Mouse (Mus musculus) C2C12 (cell line): ENCODE results near the gene Dyrk3.

Source experiments
- CTCF ChIP-seq: IDR thresholded peaks from one replicate; pipeline ENCODE4 v1.5.1; 2011; ENCODE audit not compliant: control insufficient read depth, insufficient read depth, insufficient read length
- MAX ChIP-seq: IDR thresholded peaks from one replicate; pipeline ENCODE4 v1.6.1; 2011; ENCODE audit warnings: mild to moderate bottlenecking, control low read depth
- MYOG ChIP-seq: IDR thresholded peaks from one replicate; pipeline ENCODE4 v1.6.1; 2011; ENCODE audit not compliant: control insufficient read depth, insufficient read length; ENCODE audit errors: extremely low read depth
- USF1 ChIP-seq: IDR thresholded peaks from one replicate; pipeline ENCODE4 v1.6.1; 2011; ENCODE audit warnings: low read depth, mild to moderate bottlenecking, control low read depth, moderate library complexity

GRCm38 (mm10) chr1:131119026-131119425, 19.1 kb downstream of the Dyrk3 start:
- TF ChIP-seq MAX (no peak), CTCF (peak; percentile 21), MYOG (no peak), USF1 (no peak)
